Mouse (Mus musculus): Measurements from ENCODE around the gene Sh3rf1. TPM values are rescaled to one million over a fixed set of nuclear protein-coding genes. Genes with fewer than 3 reads are reported as not detected.

Gene Sh3rf1
- polyA plus RNA-seq, 1 experiment from 2014 or later = 1.6 TPM

DNA sequence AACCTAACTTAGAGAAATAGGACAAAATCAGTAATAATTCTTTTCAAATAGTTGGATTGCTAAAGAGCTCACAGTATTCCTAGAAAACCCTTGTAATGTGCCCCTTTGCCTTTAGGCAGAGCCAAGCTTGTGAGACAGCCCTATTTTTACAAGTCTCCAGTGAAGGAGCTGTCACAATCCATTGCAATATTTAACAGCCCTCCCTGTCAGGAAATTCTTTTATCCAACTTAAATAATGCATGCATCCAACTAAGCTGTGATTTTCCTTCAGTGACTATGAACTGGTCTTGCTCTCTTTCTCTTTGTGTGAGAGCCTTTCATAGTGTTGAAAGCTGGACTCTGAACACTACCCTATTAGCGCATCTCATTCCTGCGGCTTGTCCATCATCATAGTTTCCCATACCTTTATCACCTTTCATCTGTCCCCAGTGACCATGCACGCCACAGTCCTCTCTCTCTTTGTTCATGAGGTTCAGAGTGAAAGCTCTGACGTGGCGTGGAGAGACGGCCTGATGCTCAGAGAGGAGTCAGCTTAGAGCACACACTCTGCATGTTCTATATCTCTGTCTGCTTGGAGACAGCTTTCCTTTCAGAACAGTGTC lies 94.0 kb downstream of the Sh3rf1 start:
- H3K27ac ChIP-seq (ENCODE audit: low read depth) = no peak overlapping the region
- no peaks in the 10 kb centered on the region for H3K27me3 ChIP-seq (ENCODE audit: insufficient read depth, low read length)
- no peaks in the 10 kb centered on the region for H3K36me3 ChIP-seq (replicated peaks; ENCODE audit: insufficient read depth, low read length)
- H3K9ac ChIP-seq (replicated peaks) = no peak overlapping the region
- DNase-seq (no peak), ATAC-seq (no peak)
- H3K4me1 ChIP-seq (ENCODE audit: insufficient read depth) = no peaks in the 10 kb centered on the region
- no peak for TF ChIP-seq EP300 (IDR thresholded peaks at IDR 0.05; ENCODE audit: low read depth)
- no peak for TF ChIP-seq CTCF (IDR thresholded peaks at IDR 0.05; ENCODE audit: low read depth)
- H3K9me3 ChIP-seq (ENCODE audit: low read length) = no peaks in the 10 kb centered on the region
- no peak overlapping the region for H3K4me3 ChIP-seq (ENCODE audit: low read depth, low read length)
- 92% methylated on average over 6 of the region's 6 CpGs for WGBS (ENCODE audit: insufficient replicate concordance)
- no peak overlapping the region for H3K4me2 ChIP-seq (ENCODE audit: low read depth, low read length)

DNA sequence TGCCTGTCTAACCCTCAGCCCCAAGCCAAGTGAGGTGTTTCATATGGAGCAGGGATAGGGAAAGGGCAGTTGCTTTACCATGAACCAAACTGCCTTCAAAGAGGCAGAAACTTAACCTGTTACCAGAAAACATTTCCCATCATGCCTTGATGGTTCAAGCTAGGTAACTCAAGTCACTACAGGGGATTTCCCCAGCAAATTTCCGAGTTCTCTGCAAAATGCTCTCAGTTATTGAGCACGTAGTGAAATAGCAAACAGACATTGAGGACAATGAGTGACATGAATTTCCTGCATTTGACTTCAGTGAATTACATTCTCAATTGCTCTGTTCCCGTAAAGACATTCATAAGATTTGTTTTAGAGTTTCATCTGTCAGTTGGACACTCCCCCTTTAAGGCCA lies 97.5 kb downstream of the Sh3rf1 start:
- Histone ChIP-seq H3K4me3 (ENCODE audit: low read depth, low read length) (no peak overlapping the region), H3K4me2 (ENCODE audit: low read depth, low read length) (no peak overlapping the region), H3K27ac (ENCODE audit: low read depth) (no peak overlapping the region), H3K27me3 (ENCODE audit: insufficient read depth, low read length) (no peaks in the 10 kb centered on the region), H3K36me3 (replicated peaks; ENCODE audit: insufficient read depth, low read length) (no peaks in the 10 kb centered on the region), H3K9ac (replicated peaks) (no peak overlapping the region), H3K9me3 (ENCODE audit: low read length) (no peaks in the 10 kb centered on the region), H3K4me1 (ENCODE audit: insufficient read depth) (no peaks in the 10 kb centered on the region)
- no peak for DNase-seq
- TF ChIP-seq EP300 (IDR thresholded peaks at IDR 0.05; ENCODE audit: low read depth) (no peak), CTCF (IDR thresholded peaks at IDR 0.05; ENCODE audit: low read depth) (no peak)
- 53% methylated on average over 3 of the region's 3 CpGs for WGBS (ENCODE audit: insufficient replicate concordance)
- ATAC-seq = no peak

- H3K4me2 ChIP-seq (ENCODE audit: low read depth, low read length) = no peak overlapping the region
- DNase-seq (no peak), ATAC-seq (no peak)
- no peaks in the 10 kb centered on the region for H3K36me3 ChIP-seq (replicated peaks; ENCODE audit: insufficient read depth, low read length)
- H3K27ac ChIP-seq (ENCODE audit: low read depth) = no peak overlapping the region
- H3K4me1 ChIP-seq (ENCODE audit: insufficient read depth) = no peaks in the 10 kb centered on the region
- no peak for TF ChIP-seq EP300 (IDR thresholded peaks at IDR 0.05; ENCODE audit: low read depth)
- no peak for TF ChIP-seq CTCF (IDR thresholded peaks at IDR 0.05; ENCODE audit: low read depth)
- H3K27me3 ChIP-seq (ENCODE audit: insufficient read depth, low read length) = no peaks in the 10 kb centered on the region
- no peak overlapping the region for H3K9ac ChIP-seq (replicated peaks)
- H3K9me3 ChIP-seq (ENCODE audit: low read length) = no peaks in the 10 kb centered on the region
- 72% methylated on average over 5 of the region's 5 CpGs for WGBS (ENCODE audit: insufficient replicate concordance)
- H3K4me3 ChIP-seq (ENCODE audit: low read depth, low read length) = no peak overlapping the region
These were observed 98.1 kb downstream of the Sh3rf1 start for GRCm38 (mm10) chr8:61321780-61322179.

- H3K4me3 ChIP-seq (ENCODE audit: low read depth, low read length) = no peak overlapping the region
These were observed 98.8 kb downstream of the Sh3rf1 start for GRCm38 (mm10) chr8:61322462-61322861.

DNA sequence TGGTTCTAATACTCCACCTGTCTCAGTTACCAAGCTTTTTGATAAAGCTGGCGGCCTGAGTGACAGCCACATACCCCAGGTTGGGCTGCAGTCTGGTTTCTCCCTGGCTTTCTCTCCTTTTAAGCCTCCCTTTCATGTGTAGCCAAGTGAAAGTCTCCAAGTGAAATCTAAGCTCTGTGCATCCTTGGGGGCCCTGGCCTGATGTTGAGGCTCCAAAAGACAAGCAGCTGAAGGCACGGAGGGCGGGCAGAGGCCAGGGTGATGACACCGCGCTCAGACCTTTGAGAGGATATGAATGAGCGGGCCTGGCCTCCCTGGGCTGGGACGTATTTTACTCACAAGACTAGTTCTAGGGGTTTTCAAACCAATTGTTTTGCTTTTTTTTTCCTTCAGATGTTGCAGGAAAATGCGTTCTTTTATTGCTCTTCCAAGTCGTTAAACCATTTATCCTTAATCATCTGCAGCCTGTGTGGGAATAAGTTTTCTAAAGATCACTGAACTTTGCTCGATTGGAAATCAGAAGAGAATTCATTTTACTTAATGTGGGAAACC lies 100.8 kb downstream of the Sh3rf1 start:
- no peak overlapping the region for H3K4me3 ChIP-seq (ENCODE audit: low read depth, low read length)
- no peak for TF ChIP-seq CTCF (IDR thresholded peaks at IDR 0.05; ENCODE audit: low read depth)
- H3K36me3 ChIP-seq (replicated peaks; ENCODE audit: insufficient read depth, low read length) = no peaks in the 10 kb centered on the region
- H3K9ac ChIP-seq (replicated peaks) = no peak overlapping the region
- H3K27ac ChIP-seq (ENCODE audit: low read depth) = no peak overlapping the region
- H3K27me3 ChIP-seq (ENCODE audit: insufficient read depth, low read length) = no peaks in the 10 kb centered on the region
- H3K4me1 ChIP-seq (ENCODE audit: insufficient read depth) = no peaks in the 10 kb centered on the region
- H3K9me3 ChIP-seq (ENCODE audit: low read length) = no peaks in the 10 kb centered on the region
- H3K4me2 ChIP-seq (ENCODE audit: low read depth, low read length) = no peak overlapping the region
- WGBS (ENCODE audit: insufficient replicate concordance) = 81% methylated on average over 10 of the region's 10 CpGs
- DNase-seq = no peak
- no peak for ATAC-seq

More at GRCm38 (mm10) chr8:61322462-61322861, 98.8 kb downstream of the Sh3rf1 start:
- Histone ChIP-seq H3K4me1 (ENCODE audit: insufficient read depth) (no peaks in the 10 kb centered on the region), H3K36me3 (replicated peaks; ENCODE audit: insufficient read depth, low read length) (no peaks in the 10 kb centered on the region), H3K27me3 (ENCODE audit: insufficient read depth, low read length) (no peaks in the 10 kb centered on the region), H3K9me3 (ENCODE audit: low read length) (no peaks in the 10 kb centered on the region), H3K4me2 (ENCODE audit: low read depth, low read length) (no peak overlapping the region), H3K27ac (ENCODE audit: low read depth) (no peak overlapping the region), H3K9ac (replicated peaks) (no peak overlapping the region)
- TF ChIP-seq CTCF (IDR thresholded peaks at IDR 0.05; ENCODE audit: low read depth) = no peak
- TF ChIP-seq EP300 (IDR thresholded peaks at IDR 0.05; ENCODE audit: low read depth) = no peak
- WGBS (ENCODE audit: insufficient replicate concordance) = 72% methylated on average over 8 of the region's 8 CpGs
- DNase-seq (no peak), ATAC-seq (no peak)

DNA sequence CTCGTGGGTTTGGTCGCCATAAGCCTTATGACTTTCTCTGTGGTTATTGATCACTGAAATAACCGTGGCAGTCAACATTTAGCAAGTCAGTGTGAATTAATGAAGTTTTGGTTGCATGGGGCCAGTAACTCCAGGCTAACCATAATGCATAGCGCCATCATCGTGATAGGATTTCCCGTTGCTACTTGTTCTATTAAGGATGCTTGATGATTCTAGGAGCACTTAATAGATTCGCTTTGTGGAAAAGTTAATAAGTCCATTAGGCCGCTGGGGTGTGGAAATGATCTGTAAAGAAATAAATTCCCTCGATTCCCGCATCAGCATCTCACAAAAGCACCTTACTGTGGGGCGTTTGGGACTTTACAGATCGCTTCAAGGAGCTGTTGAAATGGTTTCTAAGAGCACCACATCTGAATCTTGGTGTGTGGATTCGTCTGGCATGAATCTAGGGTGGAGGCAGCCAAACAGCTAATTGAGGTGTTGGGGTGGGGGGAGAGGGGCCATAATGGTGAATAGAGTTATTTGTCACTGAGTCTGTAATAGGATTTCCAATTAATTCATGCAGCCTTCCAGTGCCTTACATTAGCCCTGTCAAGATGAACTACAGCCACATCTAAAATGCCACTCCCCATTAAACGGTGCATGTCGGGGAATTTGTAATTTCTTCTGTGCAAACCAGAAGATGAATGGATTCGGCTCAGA lies 101.5 kb downstream of the Sh3rf1 start:
- Histone ChIP-seq H3K36me3 (replicated peaks; ENCODE audit: insufficient read depth, low read length) (no peaks in the 10 kb centered on the region; the same call in 1 of the 2 replicates), H3K4me1 (ENCODE audit: insufficient read depth) (no peaks in the 10 kb centered on the region), H3K4me2 (ENCODE audit: low read depth, low read length) (no peak overlapping the region), H3K4me3 (ENCODE audit: low read depth, low read length) (no peak overlapping the region), H3K9me3 (ENCODE audit: low read length) (no peaks in the 10 kb centered on the region), H3K27ac (ENCODE audit: low read depth) (no peak overlapping the region), H3K27me3 (ENCODE audit: insufficient read depth, low read length) (no peaks in the 10 kb centered on the region), H3K9ac (replicated peaks) (no peak overlapping the region)
- no peak for TF ChIP-seq EP300 (IDR thresholded peaks at IDR 0.05; ENCODE audit: low read depth)
- no peak for TF ChIP-seq CTCF (IDR thresholded peaks at IDR 0.05; ENCODE audit: low read depth)
- WGBS (ENCODE audit: insufficient replicate concordance) = 80% methylated on average over 16 of the region's 16 CpGs
- DNase-seq (no peak), ATAC-seq (no peak)

Measured in liver, postnatal 0 days (tissue).